Mouse (Mus musculus) ES-Bruce4 (cell line): ENCODE results near the gene Mlc1. TPM values are rescaled to one million over a fixed set of nuclear protein-coding genes. Genes with fewer than 3 reads are reported as not detected.
A peak's percentile ranks its signal among the peaks of the same experiment; 100 is the strongest.

Source experiments
- H3K27ac ChIP-seq: 2 replicates; pipeline ENCODE4 v1.5.1; 2012; ENCODE audit warnings: low read length, inconsistent platforms; ENCODE audit not compliant: insufficient read depth
- H3K27me3 ChIP-seq: 2 replicates; pipeline ENCODE4 v1.6.1; 2012; ENCODE audit warnings: mild to moderate bottlenecking, low read length, inconsistent platforms; ENCODE audit not compliant: control insufficient read depth, poor library complexity, insufficient read depth, severe bottlenecking
- H3K36me3 ChIP-seq: 2 replicates; pipeline ENCODE4 v1.6.1; 2012; ENCODE audit warnings: inconsistent platforms, mild to moderate bottlenecking, low read length, moderate library complexity; ENCODE audit not compliant: control insufficient read depth, poor library complexity, insufficient read depth, severe bottlenecking
- H3K4me1 ChIP-seq: one replicate; pipeline ENCODE4 v1.8.1; 2011; ENCODE audit warnings: low read length; ENCODE audit not compliant: control insufficient read depth, insufficient read depth
- H3K4me3 ChIP-seq: 2 replicates; pipeline ENCODE4 v1.5.1; 2011; ENCODE audit warnings: low read depth, mild to moderate bottlenecking, low read length
- H3K9ac ChIP-seq: 2 replicates; pipeline ENCODE4 v1.6.1; 2012; ENCODE audit warnings: low read depth, mild to moderate bottlenecking, inconsistent platforms; ENCODE audit not compliant: poor library complexity, severe bottlenecking
- H3K9me3 ChIP-seq: replicated peaks from 2 replicates; pipeline ENCODE4 v1.6.1; 2012; ENCODE audit warnings: mild to moderate bottlenecking, low read length, inconsistent platforms; ENCODE audit not compliant: control insufficient read depth, poor library complexity, insufficient read depth, severe bottlenecking
- CTCF ChIP-seq: IDR thresholded peaks from one replicate; pipeline ENCODE4 v1.8.1; 2011; ENCODE audit warnings: low read depth, low read length
- EP300 ChIP-seq: IDR thresholded peaks from 2 replicates; pipeline ENCODE4 v1.6.1; 2011; ENCODE audit warnings: low read depth, low read length; ENCODE audit not compliant: insufficient read depth
- POLR2A ChIP-seq: IDR thresholded peaks from one replicate; pipeline ENCODE4 v1.8.1; 2011; ENCODE audit warnings: low read length; ENCODE audit not compliant: insufficient read depth
- polyA plus RNA-seq: library from polyadenylated mRNA; stranded (reverse); fragments of >200 nt; gene quantifications from 2 replicates; pipeline ENCODE4 v1.2.4, GENCODE M21; 2011; ENCODE audit warnings: low read depth; ENCODE audit not compliant: missing spikeins, insufficient read depth, insufficient read length

The Mlc1 gene
- polyA plus RNA-seq, 1 experiment: not detected

DNA sequence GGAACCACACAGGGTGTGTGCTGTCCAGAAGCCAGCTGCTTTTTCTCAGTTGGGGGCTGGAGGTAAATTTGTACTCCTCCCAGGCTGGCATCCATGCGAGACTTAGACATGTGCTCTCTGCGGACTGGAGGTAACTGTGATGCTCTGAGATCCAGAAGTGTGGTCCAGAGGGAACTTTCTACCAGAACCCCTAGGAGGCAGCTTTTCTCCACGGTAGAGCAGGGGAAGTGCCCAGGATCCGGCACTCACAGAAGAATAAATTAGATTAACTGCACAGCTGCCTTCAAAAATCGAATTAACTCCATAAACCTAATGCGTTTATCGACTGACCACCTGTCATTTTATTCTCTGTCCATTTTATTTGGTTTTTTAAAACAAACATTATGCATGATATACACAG is 44.7 kb downstream of the Mlc1 start:
- Histone ChIP-seq H3K27ac (no peak overlapping the region), H3K9me3 (no peaks in the 10 kb centered on the region), H3K4me1 (no peaks in the 10 kb centered on the region), H3K27me3 (no peaks in the 10 kb centered on the region), H3K36me3 (no peaks in the 10 kb centered on the region), H3K4me3 (no peak overlapping the region), H3K9ac (no peak overlapping the region)
- TF ChIP-seq POLR2A (no peak), CTCF (no peak), EP300 (no peak)

DNA sequence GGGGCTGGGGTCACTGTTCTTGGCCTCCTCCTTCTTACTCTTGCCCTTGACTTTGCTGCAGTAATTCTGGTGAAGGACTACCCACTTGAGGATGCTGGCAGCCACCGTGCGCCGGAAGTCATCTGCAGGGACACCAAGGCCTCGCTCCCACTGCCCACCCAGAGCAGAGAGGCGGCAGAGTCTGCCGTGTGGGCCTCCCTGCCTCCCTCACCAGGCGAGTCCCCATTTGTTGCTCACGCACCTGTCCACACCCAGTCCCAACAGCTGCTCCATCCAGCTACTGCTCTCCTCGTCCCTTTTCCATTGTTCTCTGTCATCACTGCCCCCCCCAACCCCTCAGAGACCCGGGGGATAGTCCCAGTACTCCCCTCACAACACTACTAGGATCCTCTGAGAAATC is 46.1 kb downstream of the Mlc1 start:
- Histone ChIP-seq H3K9me3 (no peaks in the 10 kb centered on the region), H3K4me3 (no peak overlapping the region), H3K27ac (no peak overlapping the region), H3K27me3 (no peaks in the 10 kb centered on the region), H3K9ac (no peak overlapping the region), H3K4me1 (no peaks in the 10 kb centered on the region), H3K36me3 (no peaks in the 10 kb centered on the region)
- no peak for TF ChIP-seq POLR2A

DNA sequence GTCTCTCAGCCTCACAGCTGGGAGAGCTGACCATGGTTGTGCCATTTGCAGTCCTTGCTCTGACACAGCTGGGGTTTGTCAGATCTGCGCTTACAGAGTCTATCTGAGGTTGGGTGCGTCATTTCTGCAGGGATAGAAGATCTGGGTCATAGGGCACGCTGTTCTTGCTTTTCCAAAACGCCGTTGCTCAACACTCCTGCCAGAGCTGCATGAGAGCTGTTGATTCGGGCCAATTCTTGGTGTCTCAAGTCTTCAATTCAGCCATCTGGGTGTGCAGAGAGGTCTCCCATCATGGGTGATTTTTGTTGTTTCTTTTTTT is 56.9 kb downstream of the Mlc1 start:
- no peaks in the 10 kb centered on the region for H3K27me3 ChIP-seq
- TF ChIP-seq POLR2A (no peak), EP300 (no peak), CTCF (no peak)
- H3K9me3 ChIP-seq: no peaks in the 10 kb centered on the region
- no peak overlapping the region for H3K27ac ChIP-seq
- H3K4me3 ChIP-seq: no peak overlapping the region
- H3K9ac ChIP-seq: no peak overlapping the region
- no peaks in the 10 kb centered on the region for H3K4me1 ChIP-seq
- H3K36me3 ChIP-seq: no peaks in the 10 kb centered on the region

DNA sequence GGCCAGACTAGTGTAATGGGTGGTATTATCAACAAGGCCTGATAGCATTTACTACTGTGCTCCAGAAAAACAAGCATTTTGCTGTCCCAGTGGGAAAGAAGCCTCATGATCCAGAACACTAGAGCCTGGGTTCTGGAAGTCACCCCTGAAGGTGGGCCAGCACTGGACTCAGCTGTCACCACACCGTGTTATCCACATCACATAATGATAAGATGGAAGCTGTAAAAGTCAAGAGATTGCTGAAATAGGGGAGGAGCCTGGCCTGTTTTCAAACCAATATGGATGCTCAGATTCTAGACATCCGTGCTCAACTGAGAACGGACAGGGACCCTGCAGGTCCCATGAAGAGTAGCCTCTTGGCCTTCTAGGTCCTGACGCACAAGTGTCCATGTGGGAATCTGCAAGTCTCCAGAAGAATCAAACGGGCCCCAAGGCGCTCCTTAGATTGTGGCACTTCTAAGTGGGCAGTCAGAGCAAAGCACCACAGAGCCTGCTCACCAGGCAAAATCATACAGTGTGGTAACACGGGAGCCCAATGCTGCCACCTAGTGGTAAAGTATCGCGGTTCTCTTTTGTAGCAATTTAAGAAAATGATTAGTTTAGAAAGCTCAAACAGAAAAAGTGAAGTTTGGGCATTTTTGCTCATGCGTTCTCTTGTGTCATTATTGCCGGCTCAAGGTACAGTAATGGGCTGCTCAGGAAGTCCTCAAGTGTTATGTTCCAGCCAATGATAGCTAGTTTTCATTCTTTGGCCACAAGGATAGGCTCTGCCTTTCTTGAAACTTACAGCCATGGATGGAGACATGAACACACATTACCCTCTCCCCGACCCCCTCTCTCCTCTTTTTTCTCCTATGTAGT is 57.4 kb downstream of the Mlc1 start:
- H3K9ac ChIP-seq: no peak overlapping the region
- TF ChIP-seq CTCF (peak; percentile 63), EP300 (no peak), POLR2A (no peak)
- H3K9me3 ChIP-seq: no peaks in the 10 kb centered on the region
- no peaks in the 10 kb centered on the region for H3K36me3 ChIP-seq
- H3K4me1 ChIP-seq: peaks cover 4% of the 10 kb centered on the region
- no peak overlapping the region for H3K27ac ChIP-seq
- no peak overlapping the region for H3K4me3 ChIP-seq
- no peaks in the 10 kb centered on the region for H3K27me3 ChIP-seq

DNA sequence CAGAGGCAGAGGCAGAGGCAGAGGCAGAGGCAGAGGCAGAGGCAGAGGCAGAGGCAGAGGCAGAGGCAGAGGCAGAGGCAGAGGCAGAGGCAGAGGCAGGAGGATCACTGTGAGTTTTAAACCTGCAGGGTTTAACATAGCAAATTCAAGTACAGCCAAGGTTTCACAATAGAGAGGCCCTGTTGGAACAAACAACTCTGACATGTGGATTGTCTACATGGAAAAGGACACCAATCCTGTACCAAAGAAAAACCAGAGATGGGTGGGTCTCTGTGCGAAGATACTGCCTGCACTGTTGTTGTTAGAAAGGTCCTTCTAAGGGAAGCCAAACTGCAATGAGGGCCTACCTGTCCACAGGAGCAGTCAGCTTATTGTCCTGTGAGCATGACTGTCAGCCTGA is 58.7 kb downstream of the Mlc1 start:
- Histone ChIP-seq H3K36me3 (no peaks in the 10 kb centered on the region), H3K27me3 (no peaks in the 10 kb centered on the region), H3K4me3 (no peak overlapping the region), H3K4me1 (peaks cover 4% of the 10 kb centered on the region), H3K27ac (no peak overlapping the region), H3K9me3 (no peaks in the 10 kb centered on the region), H3K9ac (no peak overlapping the region)
- TF ChIP-seq EP300 (no peak), POLR2A (no peak), CTCF (no peak)

DNA sequence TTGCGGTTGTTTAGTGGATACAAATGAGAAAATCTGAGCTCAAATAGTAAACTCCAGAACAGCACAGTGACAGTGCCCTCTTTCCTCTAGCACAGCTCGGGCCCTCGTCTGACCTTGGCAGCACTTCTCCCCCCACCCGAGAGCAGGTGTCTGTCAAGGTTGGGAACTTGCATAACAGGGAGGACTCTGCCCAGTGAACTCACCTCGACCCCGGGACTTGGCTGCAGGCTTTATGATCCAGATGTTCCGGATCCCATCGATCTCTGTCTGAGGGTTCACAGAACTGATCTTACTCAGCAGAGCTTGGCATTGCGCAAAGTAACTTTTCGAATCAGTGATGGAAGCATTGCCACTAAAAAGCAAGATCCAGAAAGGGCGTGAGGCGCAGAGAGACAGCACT is 59.5 kb downstream of the Mlc1 start:
- Histone ChIP-seq H3K4me3 (no peak overlapping the region), H3K27me3 (no peaks in the 10 kb centered on the region), H3K27ac (no peak overlapping the region), H3K36me3 (no peaks in the 10 kb centered on the region), H3K9me3 (no peaks in the 10 kb centered on the region), H3K4me1 (peaks cover 4% of the 10 kb centered on the region), H3K9ac (no peak overlapping the region)
- TF ChIP-seq EP300 (peak; percentile 41; the same call in 1 of the 2 replicates), CTCF (no peak)
